Mouse (Mus musculus) gonadal fat pad, adult 2 months (tissue): Measurements from ENCODE around the gene Hoxb3. TPM values are rescaled to one million over a fixed set of nuclear protein-coding genes. Genes with fewer than 3 reads are reported as not detected.

Source experiments
- DNase-seq: peaks from one replicate; pipeline ENCODE4 v3.0.0-alpha.2; 2012; ENCODE audit warnings: low read depth
- polyA plus RNA-seq: library from polyadenylated mRNA; depleted of rRNA; stranded (reverse); fragments of >200 nt; gene quantifications from 2 replicates; pipeline ENCODE4 v1.2.3, GENCODE M21; 2012; rRNA removed

Gene Hoxb3
- 20.1 and 26.4 TPM in 2 replicates for polyA plus RNA-seq

GRCm38 (mm10) chr11:96323154-96323553 lies at the start of gene Hoxb3:
Gene Hoxb3, plus strand, starts transcription at chr11:96323326.
- no peak for DNase-seq

- DNase-seq = no peak
Observed at GRCm38 (mm10) chr11:96274428-96274827, 48.7 kb upstream of the Hoxb3 start.

- no peak for DNase-seq
Observed at GRCm38 (mm10) chr11:96275896-96276295, 47.2 kb upstream of the Hoxb3 start.

GRCm38 (mm10) chr11:96277151-96278044 lies 45.7 kb upstream of the Hoxb3 start:
- DNase-seq = no peak

GRCm38 (mm10) chr11:96278324-96278723 lies 44.8 kb upstream of the Hoxb3 start:
- DNase-seq = no peak

DNA sequence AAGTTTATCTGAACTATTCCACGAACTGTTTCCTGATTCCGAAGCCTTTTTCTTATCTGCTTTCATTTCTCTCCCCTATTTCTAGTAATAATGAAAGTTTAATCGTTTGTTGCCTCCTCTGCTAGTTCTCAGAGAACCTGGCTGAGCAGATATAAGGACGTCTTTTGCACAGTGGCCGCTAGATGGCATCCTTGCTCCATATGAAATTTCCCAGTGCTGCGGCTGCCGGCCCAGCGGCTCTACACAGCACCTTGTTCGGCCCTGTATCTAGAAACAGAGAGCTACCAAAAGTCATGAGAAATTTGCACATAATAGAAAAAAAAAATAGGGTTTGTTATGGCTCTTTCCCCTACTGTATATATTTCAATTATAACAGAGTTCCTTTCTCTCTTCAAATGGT lies 44.4 kb upstream of the Hoxb3 start:
- DNase-seq = peak; percentile 16

GRCm38 (mm10) chr11:96279421-96280233 lies 43.5 kb upstream of the Hoxb3 start:
- no peak for DNase-seq

DNA sequence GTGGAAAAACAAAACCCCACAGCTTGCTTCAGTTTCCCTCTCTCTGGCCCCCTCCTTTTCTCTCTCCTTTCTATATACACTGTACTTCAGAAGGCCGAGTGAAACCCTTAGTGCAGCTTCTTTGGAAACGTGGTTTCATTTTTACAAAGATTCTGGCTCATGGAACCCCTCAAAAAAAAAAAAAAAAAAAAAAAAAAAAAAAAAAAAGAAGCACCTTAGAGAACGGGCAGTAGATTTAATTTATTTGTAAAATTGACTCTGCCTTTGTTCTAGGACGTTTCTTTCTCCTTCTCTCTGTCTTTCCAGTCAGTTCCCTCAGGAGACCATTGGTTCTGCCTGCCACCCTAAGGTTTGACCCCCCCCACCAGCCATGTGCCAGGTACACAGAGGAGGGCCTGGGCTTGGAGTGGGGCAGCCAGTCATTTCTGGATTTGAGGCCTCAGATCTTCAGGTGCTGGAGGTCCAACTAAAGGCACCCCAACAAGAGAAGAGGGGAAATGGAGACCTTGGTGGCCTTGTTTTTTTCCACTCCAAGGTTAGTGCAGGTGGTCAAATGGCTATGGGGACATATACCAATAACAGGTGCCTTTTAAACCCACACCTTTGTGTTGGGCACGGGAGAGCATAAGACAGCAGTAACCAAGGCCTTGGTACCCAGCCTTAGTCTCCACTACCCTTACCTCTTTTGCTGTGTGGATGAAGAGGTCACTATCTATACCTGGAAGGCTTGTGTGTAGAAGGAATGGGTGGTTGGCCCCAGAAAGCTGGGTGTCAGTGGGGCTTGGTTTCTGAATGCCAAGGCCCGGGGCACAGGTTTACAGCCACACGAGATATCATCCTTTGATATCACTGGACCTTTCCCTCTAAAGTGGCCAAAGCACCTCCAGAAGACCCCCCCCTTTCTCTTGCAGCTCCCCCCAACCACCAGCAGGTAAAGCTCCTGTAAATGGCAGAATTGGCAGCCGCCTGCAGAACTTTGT lies 42.4 kb upstream of the Hoxb3 start:
- DNase-seq = no peak

GRCm38 (mm10) chr11:96281396-96281795 lies 41.7 kb upstream of the Hoxb3 start:
- no peak for DNase-seq

DNA sequence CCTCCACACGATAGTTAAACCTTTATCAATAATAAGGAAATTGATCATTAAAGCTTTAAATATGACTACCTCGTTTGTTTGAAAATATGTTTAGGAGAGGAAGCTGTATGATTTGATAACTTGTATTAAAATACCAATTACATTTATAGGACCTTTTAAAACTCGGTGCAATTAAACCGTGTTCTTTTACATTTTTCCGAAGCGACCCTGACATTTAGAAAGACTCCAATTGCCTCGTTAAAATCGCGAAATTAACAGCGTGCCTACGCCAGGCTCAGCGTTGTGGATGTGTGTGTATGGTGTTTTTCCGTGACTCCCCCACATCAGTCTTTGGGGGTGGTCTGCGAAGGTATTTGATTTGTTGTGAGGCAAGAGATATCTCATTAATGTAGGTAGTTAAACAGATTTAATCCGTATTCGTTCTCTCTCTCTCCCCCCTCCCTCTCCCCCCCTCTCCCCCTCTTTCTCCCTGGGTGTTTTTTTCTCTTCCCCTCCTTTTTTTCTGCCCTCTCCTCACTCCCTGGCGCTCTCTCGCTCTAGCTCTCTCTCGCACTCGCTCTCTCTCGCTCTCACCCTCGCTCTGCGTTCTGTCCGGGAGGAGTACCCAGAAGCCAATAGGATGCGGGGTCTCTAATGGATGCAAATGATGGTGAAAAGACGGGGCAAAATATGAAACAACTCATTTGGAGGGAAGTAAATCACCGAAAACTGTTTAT lies 41.1 kb upstream of the Hoxb3 start, which contains the start of gene Hoxb8:
Gene Hoxb8 (plus strand): TSS at position 51 of the 716 bp plus-strand sequence.
- no peak for DNase-seq

- DNase-seq = no peak
Observed at GRCm38 (mm10) chr11:96282795-96283430, 40.2 kb upstream of the Hoxb3 start.

DNA sequence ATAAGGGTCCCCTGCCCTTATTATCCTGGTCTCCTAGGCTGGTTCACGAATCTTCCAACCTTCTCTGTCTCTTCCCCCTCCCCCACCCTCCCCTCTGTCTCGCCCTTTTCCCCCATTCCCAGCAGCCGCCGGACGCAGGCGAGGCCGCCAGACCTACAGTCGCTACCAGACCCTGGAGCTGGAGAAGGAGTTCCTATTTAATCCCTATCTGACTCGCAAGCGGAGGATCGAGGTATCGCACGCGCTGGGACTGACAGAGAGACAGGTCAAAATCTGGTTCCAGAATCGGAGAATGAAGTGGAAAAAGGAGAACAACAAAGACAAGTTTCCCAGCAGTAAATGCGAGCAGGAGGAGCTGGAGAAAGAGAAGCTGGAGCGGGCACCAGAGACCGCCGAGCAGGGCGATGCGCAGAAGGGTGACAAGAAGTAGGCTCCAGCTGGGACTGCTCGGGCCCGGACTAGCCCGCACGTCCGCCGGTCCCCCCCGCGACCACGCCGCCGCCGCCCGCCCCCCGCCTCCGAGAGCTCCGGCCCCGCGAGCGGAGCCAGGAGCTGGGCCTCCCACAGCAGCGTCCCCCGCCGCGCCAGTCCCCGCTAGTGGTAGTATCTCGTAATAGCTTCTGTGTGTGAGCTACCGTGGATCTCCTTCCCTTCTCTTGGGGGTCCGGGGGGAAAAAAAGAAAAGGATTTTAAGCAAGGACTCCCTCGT lies 38.9 kb upstream of the Hoxb3 start:
- DNase-seq = no peak

- no peak for DNase-seq
Observed at GRCm38 (mm10) chr11:96284774-96285734, 38.1 kb upstream of the Hoxb3 start.

- no peak for DNase-seq
Observed at GRCm38 (mm10) chr11:96285771-96286738, 37.1 kb upstream of the Hoxb3 start, which contains the start of gene Hoxb7. Gene Hoxb7, plus strand, starts transcription at chr11:96286623.

DNA sequence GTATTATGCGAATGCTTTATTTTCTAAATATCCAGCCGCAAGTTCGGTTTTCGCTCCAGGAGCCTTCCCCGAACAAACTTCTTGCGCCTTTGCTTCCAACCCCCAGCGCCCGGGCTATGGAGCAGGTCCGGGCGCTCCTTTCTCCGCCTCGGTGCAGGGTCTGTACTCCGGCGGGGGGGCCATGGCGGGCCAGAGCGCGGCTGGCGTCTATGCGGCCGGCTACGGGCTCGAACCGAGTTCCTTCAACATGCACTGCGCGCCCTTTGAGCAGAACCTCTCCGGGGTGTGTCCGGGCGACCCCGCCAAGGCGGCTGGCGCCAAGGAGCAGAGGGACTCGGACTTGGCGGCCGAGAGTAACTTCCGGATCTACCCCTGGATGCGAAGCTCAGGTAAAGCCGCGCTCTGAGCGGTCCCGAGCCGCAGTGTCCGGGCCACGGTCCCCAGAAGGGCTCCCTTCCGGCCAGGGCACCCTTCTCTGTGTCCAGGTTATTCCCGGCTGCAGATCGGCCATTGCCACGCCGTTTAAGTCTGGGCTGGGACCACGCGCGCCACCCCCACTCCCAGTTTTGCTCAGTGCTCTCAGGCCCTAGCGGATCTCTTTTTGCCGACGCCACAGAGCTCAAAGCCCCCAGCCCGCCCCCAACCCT lies 36.3 kb upstream of the Hoxb3 start:
- DNase-seq = no peak

DNA sequence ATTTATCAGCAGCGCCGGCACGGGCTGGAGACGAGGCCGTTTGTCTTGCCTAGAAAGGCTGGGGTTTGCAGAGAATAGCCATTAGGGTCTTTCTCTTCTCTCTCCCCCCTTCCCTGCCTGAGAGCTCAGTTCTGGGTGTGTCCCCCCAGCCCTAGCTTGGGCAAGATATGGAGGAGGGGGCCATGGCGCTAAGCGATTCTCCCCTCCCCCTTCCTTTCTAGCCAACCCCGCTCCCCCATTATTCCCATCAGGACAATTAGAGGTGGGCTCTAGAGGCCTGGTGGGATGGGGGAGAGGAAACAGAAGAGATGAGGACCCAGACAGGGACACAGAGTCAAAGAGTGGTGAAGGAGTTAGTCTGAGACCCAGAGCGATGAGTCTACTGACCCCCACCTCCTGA lies 35.7 kb upstream of the Hoxb3 start:
- DNase-seq = no peak
